Mouse (Mus musculus): ENCODE results near the gene Tmc5.

DNA sequence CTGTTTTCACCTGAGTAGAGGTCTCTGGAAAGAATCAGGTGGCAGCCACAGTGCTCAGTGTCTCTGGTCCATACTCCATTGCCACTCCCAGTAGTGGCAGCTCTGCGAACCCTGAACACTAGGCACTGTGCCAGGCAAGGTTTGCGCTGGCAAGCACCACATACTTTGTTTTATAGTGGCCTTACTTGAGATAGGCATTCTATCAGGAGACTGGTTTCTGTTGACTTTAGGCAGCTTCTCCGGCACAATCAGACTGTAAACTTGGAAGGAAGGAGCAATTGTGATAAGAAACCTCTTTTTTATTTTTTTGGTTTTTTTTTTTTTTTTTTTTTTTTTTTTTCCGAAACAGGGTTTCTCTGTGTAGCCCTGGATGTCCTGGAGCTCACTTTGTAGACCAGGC lies 110.9 kb downstream of the Tmc5 start:
- no peak for TF ChIP-seq CTCF (IDR thresholded peaks at IDR 0.05; ENCODE audit: low read depth)
- TF ChIP-seq EP300 (IDR thresholded peaks at IDR 0.05; ENCODE audit: low read depth): no peak
